Mouse (Mus musculus): ENCODE results near the gene Alkbh5. TPM values are rescaled to one million over a fixed set of nuclear protein-coding genes. Genes with fewer than 3 reads are reported as not detected.
"Not testable (repeated sequence)": the region's sequence is repeated elsewhere in the genome, so short reads cannot be mapped to it uniquely, and the experiment has no call there.

The Alkbh5 gene
- total and polyA plus RNA-seq, 3 experiments, result 39.6 to 55.0 (median 42.7) TPM

DNA sequence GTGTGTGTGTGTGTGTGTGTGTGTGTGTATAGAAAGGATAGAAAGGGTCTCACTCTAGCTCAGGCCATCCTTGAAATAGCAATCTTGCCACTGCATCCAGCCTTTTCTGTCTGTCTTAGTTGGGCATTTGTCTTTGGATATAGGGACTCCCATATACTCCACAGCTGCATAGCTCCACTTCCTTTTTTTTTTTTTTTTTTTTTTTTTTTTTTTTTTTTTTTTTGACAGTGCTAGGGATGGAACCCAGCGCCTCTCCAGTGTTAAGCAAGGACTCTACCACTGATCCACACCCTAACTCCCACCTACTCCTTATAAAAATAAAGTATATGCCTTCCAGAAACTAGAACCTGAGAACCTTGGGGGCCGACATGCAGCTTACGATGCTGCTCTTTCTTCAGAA, 21.5 kb downstream of the Alkbh5 start:
- TF ChIP-seq CTCF (conservative IDR thresholded peaks at IDR 0.05 in 1 of 2, IDR thresholded peaks at IDR 0.05 in 1 of 2; ENCODE audit: low read depth in 2 of 2, low read length in 2 of 2) (no peak), ZNF384 (IDR thresholded peaks at IDR 0.05; ENCODE audit: low read depth, low read length) (peak; percentile 93)
- dilution Hi-C loops (cut with MboI; ENCODE audit: extremely low pct_ligation_motif_present, extremely low pct_unique_long_range_greater_than_20kb, low sequenced_read_pairs), result no loop called here
- Histone ChIP-seq H3K36me3 (replicated peaks in 1 of 2; ENCODE audit: control insufficient read depth in 1 of 2, insufficient read depth in 1 of 2, low read length in 1 of 2) (peaks cover 41 to 74% of the 10 kb centered on the region in 2 experiments), H3K9ac (ENCODE audit: insufficient read depth, low read depth) (no peak overlapping the region), H3K27ac (ENCODE audit: insufficient read depth, low read depth) (no peak overlapping the region), H3K4me3 (replicated peaks in 1 of 3; ENCODE audit: low read depth in 2 of 3, low read length in 2 of 3, poor library complexity in 1 of 3) (no peak overlapping the region), H3K27me3 (replicated peaks) (no peaks in the 10 kb centered on the region), H3K9me3 (replicated peaks; ENCODE audit: low read length) (no peaks in the 10 kb centered on the region), H3K4me2 (ENCODE audit: insufficient read depth, low read depth, poor library complexity, severe bottlenecking) (no peak overlapping the region), H3K79me2 (replicated peaks; ENCODE audit: control insufficient read depth, extremely low read depth, insufficient read depth, poor library complexity, severe bottlenecking) (0 out of 2 replicates have a peak, but pooled peaks cover 3% of the 10 kb centered on the region), H3K4me1 (ENCODE audit: control insufficient read depth in 1 of 2, insufficient read depth in 2 of 2) (peaks cover 0 to 10% of the 10 kb centered on the region in 2 experiments; a peak in 2 of 4 replicates)
- in situ Hi-C loops (cut with MboI; ENCODE audit: low pct_ligation_motif_present, low pct_unique_long_range_greater_than_20kb, low sequenced_read_pairs), result no loop called here
- no peak for DNase-seq (ENCODE audit: extremely low read depth)

DNA sequence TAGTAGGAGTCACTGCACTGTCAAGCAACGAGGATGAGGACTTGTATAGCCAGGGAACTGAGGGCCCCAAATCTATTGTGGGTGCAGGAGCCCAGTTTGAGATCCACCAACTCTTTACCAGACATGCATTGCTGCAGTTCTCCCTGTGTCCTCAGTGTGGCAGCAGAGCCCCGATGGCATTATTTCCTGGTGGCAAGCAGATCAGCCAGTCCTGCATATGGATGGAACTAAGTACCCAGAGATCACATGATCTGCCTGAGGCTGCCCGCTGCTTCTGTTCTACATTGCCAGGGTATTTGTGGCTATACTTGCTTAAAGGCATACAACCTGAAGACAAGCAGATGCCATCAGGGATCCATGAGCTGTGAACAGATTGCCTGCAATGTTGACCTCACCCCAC, 23.2 kb downstream of the Alkbh5 start:
- peak; percentile 72 for DNase-seq (ENCODE audit: extremely low read depth)
- in situ Hi-C loops (cut with MboI; ENCODE audit: low pct_ligation_motif_present, low pct_unique_long_range_greater_than_20kb, low sequenced_read_pairs), result no loop called here
- H3K9me3 ChIP-seq (replicated peaks; ENCODE audit: low read length), result no peaks in the 10 kb centered on the region
- no peak overlapping the region for H3K4me2 ChIP-seq (ENCODE audit: insufficient read depth, low read depth, poor library complexity, severe bottlenecking)
- 0 out of 2 replicates have a peak, but pooled peaks cover 3% of the 10 kb centered on the region for H3K79me2 ChIP-seq (replicated peaks; ENCODE audit: control insufficient read depth, extremely low read depth, insufficient read depth, poor library complexity, severe bottlenecking)
- no peak overlapping the region for H3K9ac ChIP-seq (ENCODE audit: insufficient read depth, low read depth)
- no peak overlapping the region for H3K4me3 ChIP-seq (replicated peaks in 1 of 3; ENCODE audit: low read depth in 2 of 3, low read length in 2 of 3, poor library complexity in 1 of 3)
- no peak overlapping the region for H3K27ac ChIP-seq (ENCODE audit: insufficient read depth, low read depth)
- peaks cover 0 to 10% of the 10 kb centered on the region in 2 experiments; a peak in 2 of 4 replicates for H3K4me1 ChIP-seq (ENCODE audit: control insufficient read depth in 1 of 2, insufficient read depth in 2 of 2)
- no peaks in the 10 kb centered on the region for H3K27me3 ChIP-seq (replicated peaks)
- dilution Hi-C loops (cut with MboI; ENCODE audit: extremely low pct_ligation_motif_present, extremely low pct_unique_long_range_greater_than_20kb, low sequenced_read_pairs), result no loop called here
- H3K36me3 ChIP-seq (replicated peaks in 1 of 2; ENCODE audit: control insufficient read depth in 1 of 2, insufficient read depth in 1 of 2, low read length in 1 of 2), result peaks cover 24 to 57% of the 10 kb centered on the region in 2 experiments
- TF ChIP-seq TBP (conservative IDR thresholded peaks at IDR 0.05; ENCODE audit: low read depth, low read length), result no peak
- no peak for TF ChIP-seq MAFK (IDR thresholded peaks at IDR 0.05; ENCODE audit: insufficient replicate concordance, low read length)
- no peak for TF ChIP-seq CHD1 (IDR thresholded peaks at IDR 0.05; ENCODE audit: low read depth, low read length)
- TF ChIP-seq ZNF384 (IDR thresholded peaks at IDR 0.05; ENCODE audit: low read depth, low read length), result no peak
- TF ChIP-seq GABPA (IDR thresholded peaks at IDR 0.05; ENCODE audit: insufficient replicate concordance, low read depth, low read length), result no peak
- peak; percentile 86 to 100 for TF ChIP-seq CTCF (conservative IDR thresholded peaks at IDR 0.05 in 1 of 2, IDR thresholded peaks at IDR 0.05 in 1 of 2; ENCODE audit: low read depth in 2 of 2, low read length in 2 of 2)
- TF ChIP-seq RAD21 (IDR thresholded peaks at IDR 0.05; ENCODE audit: low read depth, low read length), result peak; percentile 72
- peak; percentile 66; the same call in 1 of the 2 replicates for TF ChIP-seq ELF1 (IDR thresholded peaks at IDR 0.05; ENCODE audit: low read depth, low read length)
- TF ChIP-seq SMC3 (IDR thresholded peaks at IDR 0.05; ENCODE audit: low read depth, low read length), result peak; percentile 55
- no peak for TF ChIP-seq UBTF (IDR thresholded peaks at IDR 0.05; ENCODE audit: low read depth, low read length)
- TF ChIP-seq USF1 (IDR thresholded peaks at IDR 0.05; ENCODE audit: low read depth, low read length), result peak; percentile 53; the same call in 1 of the 2 replicates
- no peak for TF ChIP-seq MYC (IDR thresholded peaks at IDR 0.05; ENCODE audit: low read depth, low read length)

- dilution Hi-C loops (cut with MboI; ENCODE audit: extremely low pct_ligation_motif_present, extremely low pct_unique_long_range_greater_than_20kb, low sequenced_read_pairs); H3K27ac ChIP-seq (ENCODE audit: insufficient read depth, low read depth); H3K79me2 ChIP-seq (replicated peaks; ENCODE audit: control insufficient read depth, extremely low read depth, insufficient read depth, poor library complexity, severe bottlenecking); H3K4me2 ChIP-seq (ENCODE audit: insufficient read depth, low read depth, poor library complexity, severe bottlenecking); in situ Hi-C loops (cut with MboI; ENCODE audit: low pct_ligation_motif_present, low pct_unique_long_range_greater_than_20kb, low sequenced_read_pairs); H3K9ac ChIP-seq (ENCODE audit: insufficient read depth, low read depth); H3K4me1 ChIP-seq (ENCODE audit: control insufficient read depth in 1 of 2, insufficient read depth in 2 of 2); DNase-seq (ENCODE audit: extremely low read depth); H3K4me3 ChIP-seq (replicated peaks in 1 of 3; ENCODE audit: low read depth in 2 of 3, low read length in 2 of 3, poor library complexity in 1 of 3); H3K9me3 ChIP-seq (replicated peaks; ENCODE audit: low read length); H3K36me3 ChIP-seq (replicated peaks in 1 of 2; ENCODE audit: control insufficient read depth in 1 of 2, insufficient read depth in 1 of 2, low read length in 1 of 2); H3K27me3 ChIP-seq (replicated peaks): not testable (repeated sequence)
Observed at GRCm38 (mm10) chr11:60574006-60574405, 37.8 kb downstream of the Alkbh5 start.

Other genes starting within 250 kb of the Alkbh5 start
- gene Tom1l2, start 183.5 kb upstream of the Alkbh5 start, total RNA-seq (2012; rRNA removed), result 7.5 and 10.4 TPM in 2 replicates
- 3.5 and 4.8 TPM in 2 replicates for gene Tom1l2, start 183.5 kb upstream of the Alkbh5 start, total RNA-seq (2014; rRNA removed)
- 8.7 and 10.4 TPM in 2 replicates for gene Tom1l2, start 183.5 kb upstream of the Alkbh5 start, polyA plus RNA-seq (2012; ENCODE audit: insufficient read length, low read depth)
- gene Drc3, start 183.1 kb upstream of the Alkbh5 start, total RNA-seq (2012; rRNA removed), result 2.2 and 3.9 TPM in 2 replicates
- gene Drc3, start 183.1 kb upstream of the Alkbh5 start, total RNA-seq (2014; rRNA removed), result 1.7 and 1.9 TPM in 2 replicates
- 0.93 and 1.4 TPM in 2 replicates for gene Drc3, start 183.1 kb upstream of the Alkbh5 start, polyA plus RNA-seq (2012; ENCODE audit: insufficient read length, low read depth)
- gene Gid4, start 119.2 kb upstream of the Alkbh5 start, total RNA-seq (2012; rRNA removed), result 18.9 and 23.4 TPM in 2 replicates
- 17.0 and 17.3 TPM in 2 replicates for gene Gid4, start 119.2 kb upstream of the Alkbh5 start, total RNA-seq (2014; rRNA removed)
- 14.9 and 17.0 TPM in 2 replicates for gene Gid4, start 119.2 kb upstream of the Alkbh5 start, polyA plus RNA-seq (2012; ENCODE audit: insufficient read length, low read depth)
- 47.8 and 62.4 TPM in 2 replicates for gene Atpaf2, start 117.9 kb upstream of the Alkbh5 start, total RNA-seq (2012; rRNA removed)
- 72.6 and 79.2 TPM in 2 replicates for gene Atpaf2, start 117.9 kb upstream of the Alkbh5 start, total RNA-seq (2014; rRNA removed)
- gene Atpaf2, start 117.9 kb upstream of the Alkbh5 start, polyA plus RNA-seq (2012; ENCODE audit: insufficient read length, low read depth), result 56.9 and 78.6 TPM in 2 replicates
- gene Drg2, start 81.8 kb upstream of the Alkbh5 start, total RNA-seq (2012; rRNA removed), result 135 and 152 TPM in 2 replicates
- gene Drg2, start 81.8 kb upstream of the Alkbh5 start, total RNA-seq (2014; rRNA removed), result 105 and 115 TPM in 2 replicates
- gene Drg2, start 81.8 kb upstream of the Alkbh5 start, polyA plus RNA-seq (2012; ENCODE audit: insufficient read length, low read depth), result 151 and 155 TPM in 2 replicates
- gene Myo15, start 67.0 kb upstream of the Alkbh5 start, total RNA-seq (2012; rRNA removed), result 0.04 and 0.08 TPM in 2 replicates
- gene Myo15, start 67.0 kb upstream of the Alkbh5 start, total RNA-seq (2014; rRNA removed), result 0.01 TPM in 1 of 2 replicates, not detected in the other
- 0.10 and 0.13 TPM in 2 replicates for gene Myo15, start 67.0 kb upstream of the Alkbh5 start, polyA plus RNA-seq (2012; ENCODE audit: insufficient read length, low read depth)
- gene Llgl1, start 163.3 kb downstream of the Alkbh5 start, total RNA-seq (2012; rRNA removed), result 9.9 and 11.1 TPM in 2 replicates
- 6.8 and 7.5 TPM in 2 replicates for gene Llgl1, start 163.3 kb downstream of the Alkbh5 start, total RNA-seq (2014; rRNA removed)
- gene Llgl1, start 163.3 kb downstream of the Alkbh5 start, polyA plus RNA-seq (2012; ENCODE audit: insufficient read length, low read depth), result 8.8 and 9.8 TPM in 2 replicates
- 99.3 and 112 TPM in 2 replicates for gene Flii, start 190.9 kb downstream of the Alkbh5 start, total RNA-seq (2012; rRNA removed)
- 43.9 and 49.5 TPM in 2 replicates for gene Flii, start 190.9 kb downstream of the Alkbh5 start, total RNA-seq (2014; rRNA removed)
- gene Flii, start 190.9 kb downstream of the Alkbh5 start, polyA plus RNA-seq (2012; ENCODE audit: insufficient read length, low read depth), result 71.4 and 88.6 TPM in 2 replicates
- 12.7 and 16.3 TPM in 2 replicates for gene Mief2, start 192.0 kb downstream of the Alkbh5 start, total RNA-seq (2012; rRNA removed)
- gene Mief2, start 192.0 kb downstream of the Alkbh5 start, total RNA-seq (2014; rRNA removed), result 6.8 and 7.2 TPM in 2 replicates
- gene Mief2, start 192.0 kb downstream of the Alkbh5 start, polyA plus RNA-seq (2012; ENCODE audit: insufficient read length, low read depth), result 9.9 and 10.9 TPM in 2 replicates
- gene Top3a, start 241.0 kb downstream of the Alkbh5 start, total RNA-seq (2012; rRNA removed), result 28.8 and 28.9 TPM in 2 replicates
- gene Top3a, start 241.0 kb downstream of the Alkbh5 start, total RNA-seq (2014; rRNA removed), result 19.6 and 20.6 TPM in 2 replicates
- gene Top3a, start 241.0 kb downstream of the Alkbh5 start, polyA plus RNA-seq (2012; ENCODE audit: insufficient read length, low read depth), result 38.9 and 43.7 TPM in 2 replicates
- gene Smcr8, start 241.1 kb downstream of the Alkbh5 start, total RNA-seq (2012; rRNA removed), result 22.4 and 24.6 TPM in 2 replicates
- 8.5 and 11.0 TPM in 2 replicates for gene Smcr8, start 241.1 kb downstream of the Alkbh5 start, total RNA-seq (2014; rRNA removed)
- gene Smcr8, start 241.1 kb downstream of the Alkbh5 start, polyA plus RNA-seq (2012; ENCODE audit: insufficient read length, low read depth), result 24.5 and 27.5 TPM in 2 replicates

Measured in CH12.LX (cell line).